Mouse (Mus musculus): ENCODE results near the gene Fam102a. TPM values are rescaled to one million over a fixed set of nuclear protein-coding genes. Genes with fewer than 3 reads are reported as not detected.
A peak's percentile ranks its signal among the peaks of the same experiment; 100 is the strongest.

Fam102a gene
- polyA plus RNA-seq, 1 experiment: 37.5 TPM

GRCm38 (mm10) chr2:32608778-32609435 lies 73.8 kb downstream of the Fam102a start:
- Histone ChIP-seq H3K27ac (ENCODE audit: insufficient read depth, low read length) (peak overlapping the region; percentile 54), H3K27me3 (ENCODE audit: control insufficient read depth, insufficient read depth, low read length) (no peaks in the 10 kb centered on the region; the same call in 1 of the 2 replicates), H3K4me1 (ENCODE audit: control insufficient read depth, insufficient read depth, insufficient read length) (peaks cover 11% of the 10 kb centered on the region), H3K4me3 (ENCODE audit: extremely low read depth, insufficient read depth, insufficient read length) (peak overlapping the region; percentile 31; the same call in 1 of the 2 replicates), H3K36me3 (ENCODE audit: control insufficient read depth, insufficient read depth, low read length) (no peaks in the 10 kb centered on the region)
- no peak for DNase-seq (ENCODE audit: low read depth in 1 of 2, low spot score in 2 of 2)
- WGBS: 56% methylated on average over 18 of the region's 18 CpGs
- TF ChIP-seq POLR2A (IDR thresholded peaks at IDR 0.05; ENCODE audit: low read depth, low read length): no peak
- TF ChIP-seq CTCF (IDR thresholded peaks at IDR 0.05; ENCODE audit: extremely low read depth, insufficient read depth, insufficient read length, insufficient replicate concordance): no peak

- no peak for DNase-seq (ENCODE audit: low read depth in 1 of 2, low spot score in 2 of 2)
- H3K27me3 ChIP-seq (ENCODE audit: control insufficient read depth, insufficient read depth, low read length): no peaks in the 10 kb centered on the region; the same call in 1 of the 2 replicates
- TF ChIP-seq POLR2A (IDR thresholded peaks at IDR 0.05; ENCODE audit: low read depth, low read length) (no peak), CTCF (IDR thresholded peaks at IDR 0.05; ENCODE audit: extremely low read depth, insufficient read depth, insufficient read length, insufficient replicate concordance) (no peak)
- H3K36me3 ChIP-seq (ENCODE audit: control insufficient read depth, insufficient read depth, low read length): no peaks in the 10 kb centered on the region
- no peak overlapping the region for H3K4me3 ChIP-seq (ENCODE audit: extremely low read depth, insufficient read depth, insufficient read length)
- peaks cover 11% of the 10 kb centered on the region for H3K4me1 ChIP-seq (ENCODE audit: control insufficient read depth, insufficient read depth, insufficient read length)
- 26% methylated on average over 23 of the region's 23 CpGs for WGBS
- H3K27ac ChIP-seq (ENCODE audit: insufficient read depth, low read length): no peak overlapping the region
Measured at GRCm38 (mm10) chr2:32610610-32611229, 75.6 kb downstream of the Fam102a start.

- DNase-seq (ENCODE audit: low read depth in 1 of 2, low spot score in 2 of 2): no peak
- Histone ChIP-seq H3K27ac (ENCODE audit: insufficient read depth, low read length) (no peak overlapping the region), H3K4me3 (ENCODE audit: extremely low read depth, insufficient read depth, insufficient read length) (no peak overlapping the region), H3K36me3 (ENCODE audit: control insufficient read depth, insufficient read depth, low read length) (no peaks in the 10 kb centered on the region), H3K4me1 (ENCODE audit: control insufficient read depth, insufficient read depth, insufficient read length) (peaks cover 11% of the 10 kb centered on the region; the same call in 1 of the 2 replicates), H3K27me3 (ENCODE audit: control insufficient read depth, insufficient read depth, low read length) (no peaks in the 10 kb centered on the region)
- TF ChIP-seq POLR2A (IDR thresholded peaks at IDR 0.05; ENCODE audit: low read depth, low read length) (no peak), CTCF (IDR thresholded peaks at IDR 0.05; ENCODE audit: extremely low read depth, insufficient read depth, insufficient read length, insufficient replicate concordance) (no peak)
- 93% methylated on average over 26 of the region's 26 CpGs for WGBS
Measured at GRCm38 (mm10) chr2:32612274-32612673, 77.1 kb downstream of the Fam102a start.

- H3K4me3 ChIP-seq (ENCODE audit: extremely low read depth, insufficient read depth, insufficient read length): no peak overlapping the region
- TF ChIP-seq CTCF (IDR thresholded peaks at IDR 0.05; ENCODE audit: extremely low read depth, insufficient read depth, insufficient read length, insufficient replicate concordance): no peak
- no peak for TF ChIP-seq POLR2A (IDR thresholded peaks at IDR 0.05; ENCODE audit: low read depth, low read length)
- no peaks in the 10 kb centered on the region for H3K36me3 ChIP-seq (ENCODE audit: control insufficient read depth, insufficient read depth, low read length)
- no peak overlapping the region for H3K27ac ChIP-seq (ENCODE audit: insufficient read depth, low read length)
- WGBS: 97% methylated on average over 1 of the region's 1 CpGs
- no peaks in the 10 kb centered on the region for H3K27me3 ChIP-seq (ENCODE audit: control insufficient read depth, insufficient read depth, low read length)
- no peak for DNase-seq (ENCODE audit: low read depth in 1 of 2, low spot score in 2 of 2)
- H3K4me1 ChIP-seq (ENCODE audit: control insufficient read depth, insufficient read depth, insufficient read length): no peaks in the 10 kb centered on the region
Measured at GRCm38 (mm10) chr2:32617109-32617508, 82.0 kb downstream of the Fam102a start.

- no peak for TF ChIP-seq CTCF (IDR thresholded peaks at IDR 0.05; ENCODE audit: extremely low read depth, insufficient read depth, insufficient read length, insufficient replicate concordance)
- no peak for TF ChIP-seq POLR2A (IDR thresholded peaks at IDR 0.05; ENCODE audit: low read depth, low read length)
- no peak for DNase-seq (ENCODE audit: low read depth in 1 of 2, low spot score in 2 of 2)
- 96% methylated on average over 4 of the region's 4 CpGs for WGBS
- H3K4me1 ChIP-seq (ENCODE audit: control insufficient read depth, insufficient read depth, insufficient read length): no peaks in the 10 kb centered on the region
- no peak overlapping the region for H3K27ac ChIP-seq (ENCODE audit: insufficient read depth, low read length)
- no peaks in the 10 kb centered on the region for H3K27me3 ChIP-seq (ENCODE audit: control insufficient read depth, insufficient read depth, low read length)
- H3K36me3 ChIP-seq (ENCODE audit: control insufficient read depth, insufficient read depth, low read length): no peaks in the 10 kb centered on the region
- H3K4me3 ChIP-seq (ENCODE audit: extremely low read depth, insufficient read depth, insufficient read length): no peak overlapping the region
Measured at GRCm38 (mm10) chr2:32617601-32618000, 82.5 kb downstream of the Fam102a start.

GRCm38 (mm10) chr2:32618051-32618450 lies 82.9 kb downstream of the Fam102a start:
- no peaks in the 10 kb centered on the region for H3K36me3 ChIP-seq (ENCODE audit: control insufficient read depth, insufficient read depth, low read length)
- no peak overlapping the region for H3K27ac ChIP-seq (ENCODE audit: insufficient read depth, low read length)
- H3K4me3 ChIP-seq (ENCODE audit: extremely low read depth, insufficient read depth, insufficient read length): no peak overlapping the region
- WGBS: 93% methylated on average over 9 of the region's 9 CpGs
- no peaks in the 10 kb centered on the region for H3K27me3 ChIP-seq (ENCODE audit: control insufficient read depth, insufficient read depth, low read length)
- no peak for DNase-seq (ENCODE audit: low read depth in 1 of 2, low spot score in 2 of 2)
- TF ChIP-seq CTCF (IDR thresholded peaks at IDR 0.05; ENCODE audit: extremely low read depth, insufficient read depth, insufficient read length, insufficient replicate concordance) (no peak), POLR2A (IDR thresholded peaks at IDR 0.05; ENCODE audit: low read depth, low read length) (no peak)
- no peaks in the 10 kb centered on the region for H3K4me1 ChIP-seq (ENCODE audit: control insufficient read depth, insufficient read depth, insufficient read length)

Other genes starting within 250 kb of the Fam102a start
- 21.4 and 24.0 TPM in 2 replicates for gene Golga2, start 247.9 kb upstream of the Fam102a start, polyA plus RNA-seq (2012; rRNA removed)
- 60.5 and 63.4 TPM in 2 replicates for gene Swi5, start 247.3 kb upstream of the Fam102a start, polyA plus RNA-seq (2012; rRNA removed)
- 252 and 324 TPM in 2 replicates for gene Ciz1, start 183.0 kb upstream of the Fam102a start, polyA plus RNA-seq (2012; rRNA removed)
- gene Dnm1, start 182.0 kb upstream of the Fam102a start, polyA plus RNA-seq (2012; rRNA removed): 20.4 and 22.1 TPM in 2 replicates
- 86.8 and 149 TPM in 2 replicates for gene 1110008P14Rik, start 153.4 kb upstream of the Fam102a start, polyA plus RNA-seq (2012; rRNA removed)
- gene Lcn2, start 147.1 kb upstream of the Fam102a start, polyA plus RNA-seq (2012; rRNA removed): 52.9 and 70.2 TPM in 2 replicates
- 10.0 and 12.2 TPM in 2 replicates for gene Ptges2, start 139.4 kb upstream of the Fam102a start, polyA plus RNA-seq (2012; rRNA removed)
- gene Naif1, start 84.9 kb upstream of the Fam102a start, polyA plus RNA-seq (2012; rRNA removed): 4.3 and 6.2 TPM in 2 replicates
- gene Slc25a25, start 83.9 kb upstream of the Fam102a start, polyA plus RNA-seq (2012; rRNA removed): 11.4 and 15.0 TPM in 2 replicates
- gene Dpm2, start 35.5 kb downstream of the Fam102a start, polyA plus RNA-seq (2012; rRNA removed): 85.8 and 96.9 TPM in 2 replicates
- 0.06 and 0.40 TPM in 2 replicates for gene Pip5kl1, start 39.5 kb downstream of the Fam102a start, polyA plus RNA-seq (2012; rRNA removed)
- gene 9430097D07Rik, start 40.4 kb downstream of the Fam102a start, polyA plus RNA-seq (2012; rRNA removed): not detected in 2 replicates
- 34.2 and 40.4 TPM in 2 replicates for gene St6galnac4, start 51.8 kb downstream of the Fam102a start, polyA plus RNA-seq (2012; rRNA removed)
- gene St6galnac6, start 64.4 kb downstream of the Fam102a start, polyA plus RNA-seq (2012; rRNA removed): 22.3 and 32.4 TPM in 2 replicates
- gene Ak1, start 86.4 kb downstream of the Fam102a start, polyA plus RNA-seq (2012; rRNA removed): 6.3 and 7.4 TPM in 2 replicates
- 132 and 168 TPM in 2 replicates for gene Eng, start 111.3 kb downstream of the Fam102a start, polyA plus RNA-seq (2012; rRNA removed)
- 34.5 and 49.5 TPM in 2 replicates for gene Fpgs, start 168.8 kb downstream of the Fam102a start, polyA plus RNA-seq (2012; rRNA removed)
- 125 and 154 TPM in 2 replicates for gene Cdk9, start 177.7 kb downstream of the Fam102a start, polyA plus RNA-seq (2012; rRNA removed)
- gene Sh2d3c, start 185.7 kb downstream of the Fam102a start, polyA plus RNA-seq (2012; rRNA removed): 136 and 175 TPM in 2 replicates
- gene 6330409D20Rik, start 205.7 kb downstream of the Fam102a start, polyA plus RNA-seq (2012; rRNA removed): 0.28 TPM in 1 of 2 replicates, not detected in the other
- 46.5 and 81.1 TPM in 2 replicates for gene Tor2a, start 221.9 kb downstream of the Fam102a start, polyA plus RNA-seq (2012; rRNA removed)
- gene Ttc16, start 240.3 kb downstream of the Fam102a start, polyA plus RNA-seq (2012; rRNA removed): 0.20 and 0.21 TPM in 2 replicates
- gene Ptrh1, start 240.5 kb downstream of the Fam102a start, polyA plus RNA-seq (2012; rRNA removed): 5.1 and 10.2 TPM in 2 replicates
- gene Cfap157, start 249.1 kb downstream of the Fam102a start, polyA plus RNA-seq (2012; rRNA removed): not detected in 2 replicates